Mouse (Mus musculus) thymus, adult 18-20 months (tissue): Measurements from ENCODE around the gene Edaradd.

ENCODE experiments used
- DNase-seq, 2 experiments: peaks; one replicate each; pipeline ENCODE4 v3.0.0; 2022; ENCODE audit warnings: mixed read lengths in 2 of 2

Edaradd gene

GRCm38 (mm10) chr13:12519955-12520584 lies at the start of gene Edaradd:
Gene Edaradd (minus strand): TSS chr13:12520438.
- DNase-seq: peak; percentile 31 to 47

GRCm38 (mm10) chr13:12569741-12570140 lies 49.5 kb upstream of the Edaradd start:
- DNase-seq: no peak

GRCm38 (mm10) chr13:12568597-12569469 lies 48.6 kb upstream of the Edaradd start:
- no peak for DNase-seq

DNA sequence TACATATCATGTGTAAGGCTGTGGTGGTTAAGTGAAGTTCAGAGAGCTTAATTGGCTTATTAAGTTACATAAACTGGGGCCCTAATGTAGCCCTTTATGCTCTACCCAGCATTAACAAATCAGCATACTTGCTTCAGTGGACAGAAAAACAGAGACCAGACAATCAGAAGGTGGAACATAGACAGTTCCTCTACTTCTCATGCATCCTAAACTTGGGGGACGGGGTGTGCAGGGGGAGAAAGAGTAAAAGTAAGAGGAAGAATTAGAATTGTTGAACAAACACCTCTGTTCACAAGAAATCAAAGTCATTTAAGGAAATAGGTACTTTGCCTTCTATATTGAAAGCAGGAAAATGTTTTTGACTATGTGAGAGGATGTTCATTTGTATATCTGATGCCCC lies 47.7 kb upstream of the Edaradd start:
- DNase-seq: no peak

DNA sequence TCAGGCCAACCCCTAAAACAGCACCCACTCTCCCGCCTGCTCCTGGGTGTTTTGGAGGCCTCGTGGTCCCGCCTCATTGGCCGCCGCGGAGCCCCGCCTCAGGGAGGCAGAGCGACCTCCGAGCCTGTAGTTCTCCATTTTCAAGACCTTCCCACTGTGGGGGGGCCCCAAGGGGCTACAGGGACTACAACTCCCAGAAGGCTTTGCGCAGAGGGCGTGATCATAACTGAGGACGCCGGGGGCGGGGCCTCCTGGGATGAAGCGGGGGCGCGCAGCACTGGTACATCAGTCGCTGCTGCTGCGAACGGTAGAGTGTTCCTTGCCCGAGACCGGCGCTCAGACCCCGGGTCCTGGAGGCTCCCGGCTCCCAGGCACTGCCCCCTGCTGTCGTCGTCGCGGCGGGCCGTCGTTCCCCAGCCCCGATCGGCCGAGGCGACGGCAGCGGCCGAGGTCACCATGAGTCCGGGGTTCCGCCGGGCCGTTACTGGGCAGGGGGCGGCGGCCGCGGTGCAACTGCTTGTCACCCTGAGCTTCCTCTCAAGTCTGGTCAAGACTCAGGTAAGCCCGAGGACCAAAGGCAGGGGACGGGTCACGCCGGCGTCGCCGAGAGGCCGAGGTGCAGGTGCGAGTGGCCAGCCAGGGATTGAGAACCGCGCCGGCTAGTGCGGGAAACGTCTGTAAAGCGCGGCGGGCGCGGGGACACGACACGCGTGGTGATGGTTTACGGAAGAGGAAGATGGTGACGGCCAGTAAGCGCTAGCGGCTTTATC lies 45.6 kb upstream of the Edaradd start, which contains the start of gene Ero1lb:
Ero1lb (plus strand) TSS at position 254 of the 770 bp plus-strand sequence.
- peak; percentile 99 for DNase-seq

DNA sequence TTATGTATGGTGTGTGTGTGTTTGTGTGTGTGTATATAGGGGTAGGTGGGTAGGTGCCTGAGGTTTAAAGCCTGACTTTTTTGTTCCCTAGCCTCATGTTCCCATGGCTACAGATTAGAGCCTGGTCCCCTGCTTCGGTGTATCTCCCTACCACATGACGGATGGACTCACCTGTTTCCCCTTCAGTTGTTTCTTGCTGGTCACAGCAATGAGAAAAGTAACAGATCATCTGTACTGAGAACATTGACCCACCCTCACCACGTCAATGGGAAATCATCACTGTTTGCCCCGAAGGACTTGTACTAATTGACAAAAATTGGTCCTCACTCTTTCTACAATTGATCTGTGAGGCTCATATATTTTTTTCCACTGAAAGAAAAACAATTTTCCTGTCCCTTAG lies 42.0 kb upstream of the Edaradd start:
- DNase-seq: no peak

DNA sequence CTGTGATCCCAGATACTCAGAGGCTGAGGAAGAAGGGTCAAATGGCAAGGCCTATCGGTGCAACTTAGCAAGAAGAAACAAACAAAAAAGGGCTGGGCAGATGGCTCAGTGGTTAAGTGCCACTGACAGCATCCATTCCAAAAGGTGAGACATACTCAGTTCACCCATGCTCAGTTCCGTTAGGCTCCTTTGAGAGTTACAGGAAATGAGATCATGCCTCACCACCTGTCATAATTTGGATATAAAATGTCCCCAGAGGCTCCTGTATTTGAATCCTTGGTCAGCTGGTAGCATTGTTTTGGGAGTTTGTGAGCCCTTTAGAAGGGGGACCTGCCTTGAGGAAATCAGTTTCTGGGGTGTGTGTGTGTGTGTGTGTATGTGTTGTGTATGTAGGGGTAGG lies 41.5 kb upstream of the Edaradd start:
- no peak for DNase-seq

DNA sequence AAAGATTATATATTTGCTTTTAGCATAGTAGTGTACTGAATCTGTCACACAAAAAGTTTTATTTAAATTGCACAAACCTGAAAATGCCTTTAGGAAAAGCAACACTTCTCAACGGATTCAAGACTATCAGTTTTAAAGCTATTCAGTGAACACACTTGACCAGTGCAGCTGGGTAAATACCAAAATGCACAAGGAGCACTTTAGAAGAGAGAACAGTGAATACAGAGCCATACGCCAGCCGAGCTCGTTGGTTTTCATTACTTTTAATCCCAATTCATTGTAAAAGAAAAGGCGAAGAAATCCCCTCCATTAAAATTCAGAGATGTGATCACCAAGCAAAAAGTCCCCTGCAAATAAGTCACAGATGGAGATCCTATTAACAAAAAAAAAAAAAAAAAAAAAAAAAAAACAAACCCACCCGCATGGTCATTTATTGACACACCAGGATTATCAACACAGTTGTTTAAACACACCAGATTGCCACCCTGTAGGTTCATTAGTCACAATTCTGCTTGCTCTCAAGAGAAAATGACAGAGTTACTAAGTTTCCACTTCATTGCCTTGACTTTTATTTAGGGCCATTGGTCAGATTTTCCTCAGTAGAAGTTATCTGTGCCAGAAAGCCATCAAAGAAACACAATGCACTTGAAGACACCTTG lies 39.4 kb upstream of the Edaradd start:
- no peak for DNase-seq

DNA sequence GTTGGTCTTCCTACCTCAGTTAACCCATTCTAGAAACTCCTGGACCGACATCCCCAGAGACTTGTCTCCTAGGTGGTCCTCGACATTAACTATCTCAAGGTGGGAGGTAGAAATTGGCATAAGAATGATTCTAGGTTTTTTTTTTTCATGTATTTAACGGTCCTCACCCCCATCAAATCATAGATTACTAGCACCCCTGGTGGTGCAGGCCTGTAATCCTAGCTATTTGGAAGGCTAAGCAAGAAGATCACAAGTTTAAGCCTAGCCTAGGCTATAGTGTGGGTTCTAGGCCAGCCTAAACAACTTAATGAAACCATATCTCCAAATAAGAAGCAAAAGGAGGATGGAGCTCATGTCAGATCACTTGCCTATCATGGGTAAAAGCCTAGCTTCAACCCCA lies 38.8 kb upstream of the Edaradd start:
- no peak for DNase-seq

GRCm38 (mm10) chr13:12554211-12554610 lies 34.0 kb upstream of the Edaradd start:
- no peak for DNase-seq

- no peak for DNase-seq
Observed at GRCm38 (mm10) chr13:12543880-12544568, 23.8 kb upstream of the Edaradd start.

DNA sequence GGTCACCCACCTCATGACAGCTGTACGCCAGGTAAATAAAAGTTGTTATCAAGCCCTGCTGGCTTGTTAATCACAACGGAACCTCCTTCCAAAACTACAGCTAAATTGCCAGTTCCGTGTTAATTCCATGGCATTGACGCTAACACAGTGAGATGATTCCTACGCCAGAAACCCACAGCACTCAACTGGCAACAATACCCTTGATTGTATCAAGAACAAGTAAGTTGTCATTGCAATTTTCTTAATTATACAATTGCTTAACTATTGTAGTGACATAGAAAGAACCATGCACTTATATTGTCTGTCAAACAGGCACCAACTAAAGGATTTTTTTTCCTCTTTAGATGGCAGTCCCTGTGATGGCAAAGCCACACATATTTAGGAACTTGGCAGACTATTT lies 23.0 kb upstream of the Edaradd start:
- DNase-seq: no peak

DNA sequence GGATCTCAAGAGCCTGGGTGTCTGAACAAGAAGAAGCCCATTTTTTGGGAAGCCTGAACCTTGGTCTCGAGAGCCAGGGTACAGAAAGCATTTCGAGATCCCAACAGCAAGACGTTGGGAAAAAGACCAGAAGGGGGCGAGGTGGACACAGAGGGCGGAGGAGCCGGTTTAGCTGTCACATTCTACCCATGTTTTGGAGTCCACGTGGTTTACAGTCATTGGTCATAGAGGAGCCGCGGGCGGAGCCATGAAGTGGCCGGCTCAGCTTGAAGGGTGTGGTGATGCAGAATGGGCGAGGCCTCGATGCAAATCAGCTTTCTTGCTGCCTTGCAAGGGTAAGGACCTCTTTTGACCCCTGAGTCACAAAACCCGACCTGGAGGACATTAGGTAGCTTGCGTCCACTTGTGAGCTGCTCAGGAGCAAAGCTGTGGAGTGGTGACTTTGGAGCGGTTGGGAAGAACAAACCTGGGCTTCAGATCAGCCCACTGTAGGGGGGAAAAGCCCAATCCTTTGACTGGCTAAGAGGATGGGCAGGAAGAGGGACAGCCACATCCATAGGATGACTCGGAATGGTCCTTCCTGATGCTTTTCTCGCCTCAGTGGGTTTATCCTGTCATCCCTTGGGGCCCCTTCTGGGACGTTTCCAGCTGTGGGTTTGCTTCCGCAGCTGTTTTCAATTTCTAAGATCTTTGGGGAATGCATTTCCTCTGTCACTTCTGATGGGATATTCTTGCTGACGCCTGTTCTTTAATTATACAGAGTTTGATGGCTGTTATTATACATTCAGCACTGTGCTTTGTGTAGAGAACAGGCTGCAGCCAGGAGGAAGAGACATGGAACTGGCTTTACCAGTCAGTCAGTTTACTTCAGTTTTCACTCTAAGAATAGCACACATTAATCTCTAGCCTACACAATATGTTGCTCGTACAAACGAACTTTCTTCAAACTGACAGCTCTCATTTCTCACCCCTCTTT lies 22.1 kb upstream of the Edaradd start:
- peak; percentile 17 to 32 for DNase-seq

- no peak for DNase-seq
Observed at GRCm38 (mm10) chr13:12540119-12540518, 19.9 kb upstream of the Edaradd start.

- no peak for DNase-seq
Observed at GRCm38 (mm10) chr13:12539716-12540115, 19.5 kb upstream of the Edaradd start.

- peak; percentile 37 to 56 for DNase-seq
Observed at GRCm38 (mm10) chr13:12537971-12538370, 17.7 kb upstream of the Edaradd start.

- DNase-seq: no peak
Observed at GRCm38 (mm10) chr13:12534628-12535027, 14.4 kb upstream of the Edaradd start.

DNA sequence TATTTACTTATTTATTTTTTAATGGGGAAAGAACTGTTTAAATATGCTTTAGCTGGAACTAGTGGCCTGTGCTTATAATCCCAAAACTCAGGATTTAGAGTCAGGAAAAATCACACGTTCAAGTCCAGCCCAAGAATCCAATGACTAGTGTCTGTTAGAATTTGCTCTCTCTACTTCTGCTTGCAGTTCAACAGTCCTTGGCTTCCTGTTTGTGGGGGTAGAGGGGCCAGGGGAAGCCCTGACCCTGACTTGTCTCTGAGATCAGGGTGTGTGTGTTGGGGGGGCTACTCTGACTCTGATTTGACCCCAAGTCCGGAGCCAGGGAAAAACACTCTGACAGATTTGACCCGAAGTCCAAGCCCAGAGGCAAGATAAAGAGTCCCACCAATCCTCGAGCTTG lies 5.4 kb upstream of the Edaradd start:
- DNase-seq: no peak

- no peak for DNase-seq
Observed at GRCm38 (mm10) chr13:12522346-12522745, 2.1 kb upstream of the Edaradd start.

GRCm38 (mm10) chr13:12519371-12519770 lies 867 bp downstream of the Edaradd start:
- DNase-seq: peak; percentile 56 to 58
